7 mouse cellular contexts compared by ENCODE assay signal in genomic region chr4:107802185-107802449, GRCm38 (mm10). TPM values are rescaled to one million over a fixed set of nuclear protein-coding genes. Genes with fewer than 3 reads are reported as not detected.
DNase-seq lines count a peak whose midpoint lies in the region; ATAC-seq and TF ChIP-seq lines count a peak whose summit lies in the region.

Lrp8 (plus strand) TSS chr4:107802261.

- no peak within 1 kb of the TSS for H3K27ac ChIP-seq in lung, embryonic 16.5 days (ENCODE audit: low read length)
- peak within 1 kb of the TSS; percentile 67; the same call in 1 of the 2 replicates for H3K27ac ChIP-seq in embryonic facial prominence, embryonic 14.5 days (replicated peaks; ENCODE audit: low read depth, low read length)
- H3K27ac ChIP-seq in hindbrain, embryonic 16.5 days (ENCODE audit: low read depth, low read length): peak within 1 kb of the TSS; percentile 97
- no peak within 1 kb of the TSS for H3K27ac ChIP-seq in liver, postnatal 0 days (ENCODE audit: low read depth)

- no peak for ATAC-seq in lung, embryonic 16.5 days (ENCODE audit: low read depth)
- ATAC-seq in embryonic facial prominence, embryonic 14.5 days (ENCODE audit: low read depth): no peak
- peak; percentile 1; the same call in 1 of the 2 replicates for ATAC-seq in hindbrain, embryonic 16.5 days
- ATAC-seq in liver, postnatal 0 days: no peak; the same call in 1 of the 2 replicates

- peak within 1 kb of the TSS; percentile 64 for H3K9ac ChIP-seq in lung, embryonic 16.5 days (ENCODE audit: low read length)
- H3K9ac ChIP-seq in embryonic facial prominence, embryonic 14.5 days (ENCODE audit: low read depth, low read length): peak within 1 kb of the TSS; percentile 70
- H3K9ac ChIP-seq in hindbrain, embryonic 16.5 days (ENCODE audit: low read depth, low read length): peak within 1 kb of the TSS; percentile 93
- peak within 1 kb of the TSS; percentile 57 for H3K9ac ChIP-seq in liver, postnatal 0 days (replicated peaks)

- H3K9me3 ChIP-seq in lung, embryonic 16.5 days (ENCODE audit: control insufficient read depth, low read length): no peaks in the 10 kb centered on the region
- no peaks in the 10 kb centered on the region for H3K9me3 ChIP-seq in embryonic facial prominence, embryonic 14.5 days (ENCODE audit: control insufficient read depth, low read length)
- no peaks in the 10 kb centered on the region for H3K9me3 ChIP-seq in hindbrain, embryonic 16.5 days (ENCODE audit: control insufficient read depth, low read length)
- H3K9me3 ChIP-seq in liver, postnatal 0 days (ENCODE audit: low read length): no peaks in the 10 kb centered on the region

- intact Hi-C loops in gastrocnemius, postnatal 14 days (cut with DNase I; ENCODE audit: low total_unique reads): no loop called here

- no peaks in the 10 kb centered on the region for H3K36me3 ChIP-seq in lung, embryonic 16.5 days (ENCODE audit: control insufficient read depth, insufficient read depth, low read length)
- no peaks in the 10 kb centered on the region for H3K36me3 ChIP-seq in embryonic facial prominence, embryonic 14.5 days (ENCODE audit: control insufficient read depth, insufficient read depth, low read length)
- 0 out of 2 replicates have a peak, but pooled peaks cover 2% of the 10 kb centered on the region for H3K36me3 ChIP-seq in hindbrain, embryonic 16.5 days (ENCODE audit: control insufficient read depth, insufficient read depth, low read length)
- H3K36me3 ChIP-seq in liver, postnatal 0 days (replicated peaks; ENCODE audit: insufficient read depth, low read length): no peaks in the 10 kb centered on the region

- peak within 1 kb of the TSS; percentile 71 for H3K4me3 ChIP-seq in lung, embryonic 16.5 days (ENCODE audit: low read length)
- H3K4me3 ChIP-seq in embryonic facial prominence, embryonic 14.5 days (ENCODE audit: low read depth, low read length): peak within 1 kb of the TSS; percentile 65
- H3K4me3 ChIP-seq in hindbrain, embryonic 16.5 days (ENCODE audit: low read length): peak within 1 kb of the TSS; percentile 63
- peak within 1 kb of the TSS; percentile 60 for H3K4me3 ChIP-seq in liver, postnatal 0 days (ENCODE audit: low read depth, low read length)

- TF ChIP-seq EP300 in liver, postnatal 0 days (IDR thresholded peaks at IDR 0.05; ENCODE audit: low read depth): no peak

- DNase-seq in lung, postnatal 25 days (ENCODE audit: low spot score): no peak
- DNase-seq in embryonic facial prominence, embryonic 14.5 days (ENCODE audit: low spot score): no peak
- no peak for DNase-seq in liver, postnatal 0 days
- DNase-seq in urinary bladder, adult 18-20 months (ENCODE audit: low spot score in 2 of 2): no peak
- no peak for DNase-seq in gastrocnemius, postnatal 14 days

- no peak for TF ChIP-seq CTCF in liver, postnatal 0 days (IDR thresholded peaks at IDR 0.05; ENCODE audit: low read depth)

- H3K27me3 ChIP-seq in lung, embryonic 16.5 days (ENCODE audit: control insufficient read depth, insufficient read depth, low read depth, low read length): peaks cover 38% of the 10 kb centered on the region
- H3K27me3 ChIP-seq in embryonic facial prominence, embryonic 14.5 days (replicated peaks; ENCODE audit: control insufficient read depth, insufficient read depth, low read length): peaks cover 16% of the 10 kb centered on the region
- no peaks in the 10 kb centered on the region for H3K27me3 ChIP-seq in hindbrain, embryonic 16.5 days (replicated peaks; ENCODE audit: control insufficient read depth, insufficient read depth, low read length)
- 0 out of 2 replicates have a peak, but pooled peaks cover 6% of the 10 kb centered on the region for H3K27me3 ChIP-seq in liver, postnatal 0 days (ENCODE audit: insufficient read depth, low read length)

- H3K4me2 ChIP-seq in lung, embryonic 16.5 days (ENCODE audit: low read depth, low read length): peak within 1 kb of the TSS; percentile 100
- H3K4me2 ChIP-seq in embryonic facial prominence, embryonic 14.5 days (ENCODE audit: low read depth, low read length): peak within 1 kb of the TSS; percentile 100
- H3K4me2 ChIP-seq in hindbrain, embryonic 16.5 days (ENCODE audit: low read length): peak within 1 kb of the TSS; percentile 92
- H3K4me2 ChIP-seq in liver, postnatal 0 days (ENCODE audit: low read depth, low read length): peak within 1 kb of the TSS; percentile 99

- H3K4me1 ChIP-seq in lung, embryonic 16.5 days (replicated peaks; ENCODE audit: control insufficient read depth, insufficient read depth, low read length): peaks cover 21% of the 10 kb centered on the region
- H3K4me1 ChIP-seq in embryonic facial prominence, embryonic 14.5 days (ENCODE audit: control insufficient read depth, insufficient read depth, low read length): peaks cover 7% of the 10 kb centered on the region; the same call in 1 of the 2 replicates
- H3K4me1 ChIP-seq in hindbrain, embryonic 16.5 days (ENCODE audit: control insufficient read depth, insufficient read depth, low read depth, low read length): peaks cover 39% of the 10 kb centered on the region
- peaks cover 26% of the 10 kb centered on the region for H3K4me1 ChIP-seq in liver, postnatal 0 days (ENCODE audit: insufficient read depth)

- WGBS in lung, embryonic 16.5 days: 0% methylated on average over 17 of the region's 44 CpGs
- WGBS in embryonic facial prominence, embryonic 14.5 days: 0% methylated on average over 8 of the region's 44 CpGs
- WGBS in hindbrain, embryonic 16.5 days: 0% methylated on average over 6 of the region's 44 CpGs
- WGBS in liver, postnatal 0 days (ENCODE audit: insufficient replicate concordance): 0% methylated on average over 4 of the region's 44 CpGs

RNA-seq across cellular contexts. Expression of gene Lrp8, which starts in this region (rescaled TPM):
- 0.26 and 0.40 TPM in 2 replicates for polyA plus RNA-seq in lung, embryonic 16.5 days (2015; fragmentation: Nextera tagmentation; extraction: Ambion mirVana)
- 4.0 and 4.1 TPM in 2 replicates for polyA plus RNA-seq in embryonic facial prominence, embryonic 14.5 days (2014; fragmentation: Nextera tagmentation; extraction: Ambion mirVana)
- 23.8 and 34.7 TPM in 2 replicates for polyA plus RNA-seq in hindbrain, embryonic 16.5 days (2015; fragmentation: Nextera tagmentation; extraction: Ambion mirVana)
- 0.61 and 0.63 TPM in 2 replicates for polyA plus RNA-seq in liver, postnatal 0 days (2015; fragmentation: Nextera tagmentation; extraction: Ambion mirVana)
- total RNA-seq in gastrocnemius, postnatal 14 days (2021): under 1 TPM; 0.25 to 0.51 TPM

Comparison
In these comparisons a context has a peak if more than half of its experiments do, and no peak if none do; other contexts are left out.
1. H3K27ac ChIP-seq: peak in embryonic facial prominence, embryonic 14.5 days (single experiment) and hindbrain, embryonic 16.5 days (single experiment); none in lung, embryonic 16.5 days (single experiment) and liver, postnatal 0 days (single experiment).
2. Peak in every context shown above with its lines, with median percentiles within 50 percentile points of each other: H3K4me2 ChIP-seq, H3K4me3 ChIP-seq and H3K9ac ChIP-seq.